In genomic region chr2:32112548-32112947, GRCm38 (mm10) we compare ENCODE assay signal across 13 mouse cellular contexts.
"Had no signal": no experiment of that assay in that cellular context is flagged by ENCODE, and none has a peak within 500 bp of the region (broad histone marks: within the 10 kb centered on the region; RNA-seq: fewer than 3 reads in every experiment).

No protein-coding gene starts in this region.

- H3K27me3 ChIP-seq: kidney, embryonic 15.5 days; limb, embryonic 13.5 days; lung, embryonic 15.5 days; midbrain, embryonic 13.5 days had no signal

- ATAC-seq: intestine, embryonic 16.5 days; midbrain, embryonic 13.5 days had no signal

- H3K9me3 ChIP-seq: kidney, embryonic 15.5 days; limb, embryonic 13.5 days; lung, embryonic 15.5 days; midbrain, embryonic 13.5 days had no signal

- H3K4me1 ChIP-seq: kidney, embryonic 15.5 days; limb, embryonic 13.5 days; lung, embryonic 15.5 days; midbrain, embryonic 13.5 days had no signal

- H3K9ac ChIP-seq: kidney, embryonic 15.5 days; limb, embryonic 13.5 days; liver, embryonic 14.5 days; lung, embryonic 15.5 days; midbrain, embryonic 13.5 days had no signal

- H3K27ac ChIP-seq: kidney, embryonic 15.5 days; limb, embryonic 13.5 days; lung, embryonic 15.5 days; macrophage; midbrain, embryonic 13.5 days had no signal

- H3K36me3 ChIP-seq: kidney, embryonic 15.5 days; limb, embryonic 13.5 days; lung, embryonic 15.5 days had no signal

- H3K4me3 ChIP-seq: kidney, embryonic 15.5 days; limb, embryonic 13.5 days; lung, embryonic 15.5 days; midbrain, embryonic 13.5 days had no signal

- H3K4me2 ChIP-seq: kidney, embryonic 15.5 days; limb, embryonic 13.5 days; lung, embryonic 15.5 days; midbrain, embryonic 13.5 days had no signal

- DNase-seq: kidney, adult 2 months; kidney, postnatal 14 days; layer of hippocampus, postnatal 36 days; left cerebral cortex, postnatal 4 days; lung, postnatal 14 days; thymus, postnatal 4 days had no signal
